Mouse (Mus musculus): ENCODE measurements at regions not wholly inside any gene's neighbourhood (a gene's known extent, or its start where the extent isn't known, plus 50 kb on each side); places are given as distances from the start of the nearest gene placed in this dataset. TPM values are rescaled to one million over a fixed set of nuclear protein-coding genes. Genes with fewer than 3 reads are reported as not detected.

- ATAC-seq (ENCODE audit: low read depth) (no peak), DNase-seq (ENCODE audit: low spot score) (no peak)
- Histone ChIP-seq H3K4me2 (ENCODE audit: low read depth, low read length) (no peak overlapping the region), H3K9ac (ENCODE audit: low read depth, low read length) (no peak overlapping the region), H3K27me3 (replicated peaks; ENCODE audit: control insufficient read depth, insufficient read depth, low read length) (no peaks in the 10 kb centered on the region), H3K27ac (replicated peaks; ENCODE audit: low read depth, low read length) (no peak overlapping the region), H3K4me1 (ENCODE audit: control insufficient read depth, insufficient read depth, low read length) (0 out of 2 replicates have a peak, but pooled peaks cover 6% of the 10 kb centered on the region), H3K4me3 (ENCODE audit: low read depth, low read length) (no peak overlapping the region), H3K9me3 (ENCODE audit: control insufficient read depth, low read length) (no peaks in the 10 kb centered on the region), H3K36me3 (ENCODE audit: control insufficient read depth, insufficient read depth, low read length) (no peaks in the 10 kb centered on the region)
- 89% methylated on average over 8 of the region's 8 CpGs for WGBS
Measured at GRCm38 (mm10) chr17:64540411-64540810, 60.1 kb upstream of the Man2a1 start.

GRCm38 (mm10) chr17:64548536-64548935, 52.0 kb upstream of the Man2a1 start:
- no peaks in the 10 kb centered on the region for H3K36me3 ChIP-seq (ENCODE audit: control insufficient read depth, insufficient read depth, low read length)
- H3K27ac ChIP-seq (replicated peaks; ENCODE audit: low read depth, low read length): 0 out of 2 replicates have a peak overlapping the region, but pooled peaks have one; percentile 2
- DNase-seq (ENCODE audit: low spot score): peak; percentile 84
- WGBS: 41% methylated on average over 7 of the region's 7 CpGs
- no peak overlapping the region for H3K4me2 ChIP-seq (ENCODE audit: low read depth, low read length)
- ATAC-seq (ENCODE audit: low read depth): peak; percentile 84; the same call in 1 of the 2 replicates
- no peak overlapping the region for H3K4me3 ChIP-seq (ENCODE audit: low read depth, low read length)
- no peaks in the 10 kb centered on the region for H3K9me3 ChIP-seq (ENCODE audit: control insufficient read depth, low read length)
- no peak overlapping the region for H3K9ac ChIP-seq (ENCODE audit: low read depth, low read length)
- H3K4me1 ChIP-seq (ENCODE audit: control insufficient read depth, insufficient read depth, low read length): no peaks in the 10 kb centered on the region
- H3K27me3 ChIP-seq (replicated peaks; ENCODE audit: control insufficient read depth, insufficient read depth, low read length): no peaks in the 10 kb centered on the region

DNA sequence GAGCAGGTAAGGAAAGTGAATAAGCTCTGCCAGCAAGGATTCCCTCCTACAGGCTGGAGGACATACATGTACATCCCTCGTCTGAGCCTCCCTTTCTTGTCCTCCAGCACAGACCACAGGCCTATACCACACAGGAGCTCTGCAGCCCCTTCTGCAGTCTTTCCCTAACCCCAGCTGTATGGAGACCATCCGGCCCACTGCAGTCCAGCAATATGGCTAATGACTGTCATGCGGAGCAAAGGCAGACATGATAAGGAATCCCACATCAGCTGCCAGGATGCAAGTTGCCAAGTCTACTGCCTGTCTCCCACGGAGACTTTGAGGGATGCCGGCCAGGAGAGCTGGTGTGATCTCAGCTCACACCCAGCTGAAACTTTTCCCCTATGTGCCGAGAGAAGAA, 50.5 kb upstream of the Man2a1 start:
- 68% methylated on average over 6 of the region's 6 CpGs for WGBS
- ATAC-seq (ENCODE audit: low read depth) (no peak), DNase-seq (ENCODE audit: low spot score) (no peak)
- Histone ChIP-seq H3K4me2 (ENCODE audit: low read depth, low read length) (no peak overlapping the region), H3K27me3 (replicated peaks; ENCODE audit: control insufficient read depth, insufficient read depth, low read length) (no peaks in the 10 kb centered on the region), H3K36me3 (ENCODE audit: control insufficient read depth, insufficient read depth, low read length) (no peaks in the 10 kb centered on the region), H3K27ac (replicated peaks; ENCODE audit: low read depth, low read length) (no peak overlapping the region), H3K4me3 (ENCODE audit: low read depth, low read length) (no peak overlapping the region), H3K9me3 (ENCODE audit: control insufficient read depth, low read length) (no peaks in the 10 kb centered on the region), H3K4me1 (ENCODE audit: control insufficient read depth, insufficient read depth, low read length) (no peaks in the 10 kb centered on the region), H3K9ac (ENCODE audit: low read depth, low read length) (no peak overlapping the region)

Small RNAs in the stretch of these regions (microRNA-seq; reads per million reads assigned to microRNA genes)
- gene Mir6420 (ENCODE audit: borderline number of aligned reads): not detected
